Mouse (Mus musculus): Measurements from ENCODE around the gene Mageb1.
"Not testable (repeated sequence)": the region's sequence is repeated elsewhere in the genome, so short reads cannot be mapped to it uniquely, and the experiment has no call there.

DNA sequence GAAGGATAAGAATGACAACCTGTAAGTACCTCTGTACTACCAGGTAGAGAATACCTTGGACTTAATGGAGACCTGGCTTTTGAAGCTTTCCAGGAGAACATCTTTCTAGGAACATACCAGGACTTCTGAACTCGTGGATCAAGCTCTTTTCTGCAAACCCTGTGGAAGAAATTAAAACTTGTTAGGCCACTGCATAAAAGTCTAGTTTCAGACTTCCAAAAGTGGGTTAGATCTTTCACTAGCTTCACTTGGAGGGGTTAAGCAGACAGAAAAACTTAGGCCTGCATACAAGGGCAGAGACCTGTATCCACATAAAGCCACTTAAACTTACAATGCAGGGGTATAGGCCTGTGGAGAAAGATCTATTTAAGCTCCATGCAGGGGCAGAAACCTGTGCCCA, at the start of gene Mageb1:
- not testable (repeated sequence) for TF ChIP-seq POLR2A (IDR thresholded peaks at IDR 0.05; ENCODE audit: insufficient read depth, low read depth, low read length); CTCF (IDR thresholded peaks at IDR 0.05); EP300 (IDR thresholded peaks at IDR 0.05; ENCODE audit: insufficient read depth, low read depth, low read length)
